Mouse (Mus musculus) brain, adult 2 months (tissue): ENCODE results near the gene Tnxb.
A peak's percentile ranks its signal among the peaks of the same experiment; 100 is the strongest.

Experiments
- DNase-seq: peaks from one replicate; pipeline ENCODE4 v3.0.0; 2011; ENCODE audit warnings: low read depth, low spot score

The Tnxb gene

GRCm38 (mm10) chr17:34643379-34643778, 27.0 kb upstream of the Tnxb start:
- no peak for DNase-seq

DNA sequence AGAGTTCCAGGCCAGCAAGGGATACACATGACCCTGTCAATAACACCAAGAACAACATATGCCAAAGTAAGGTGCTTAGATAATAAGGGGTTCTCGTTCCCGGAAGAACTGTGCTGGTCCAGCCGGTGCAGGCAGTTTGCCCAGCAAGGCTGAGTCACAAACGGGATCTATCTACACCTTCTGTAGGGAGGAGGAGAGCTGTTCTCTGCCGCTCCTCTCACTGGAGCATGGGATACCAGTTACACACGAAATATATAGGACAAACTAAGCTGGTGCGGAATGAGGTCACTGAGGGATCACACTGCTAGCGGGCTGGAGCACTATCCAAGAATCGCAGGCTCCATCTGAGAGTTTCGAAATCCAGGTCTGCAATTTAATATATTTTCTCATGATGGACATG, 26.4 kb upstream of the Tnxb start:
- peak; percentile 91 for DNase-seq

DNA sequence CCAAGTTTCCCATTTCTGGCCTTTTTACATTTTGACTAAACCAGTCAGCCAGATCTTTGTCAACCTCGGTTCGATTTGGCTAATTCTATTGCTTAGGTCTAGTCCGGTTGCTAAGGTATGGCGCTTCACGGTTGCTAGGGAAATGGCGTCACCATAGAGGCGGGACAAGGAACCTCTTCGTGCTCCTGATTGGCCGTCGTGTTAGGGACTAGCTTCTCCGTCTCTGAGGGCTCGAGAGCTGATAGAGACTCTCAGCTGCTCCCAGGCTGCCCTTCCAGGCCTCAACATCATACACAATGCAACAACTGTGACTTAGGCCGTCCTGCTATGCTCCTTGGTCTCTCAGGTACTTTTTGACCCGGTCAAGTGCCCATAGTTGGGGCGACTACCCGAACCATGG, 25.7 kb upstream of the Tnxb start, which contains the start of gene Fkbpl:
Gene Fkbpl, plus strand, starts transcription at position 157 of the 400 bp plus-strand sequence.
- peak; percentile 99 for DNase-seq

DNA sequence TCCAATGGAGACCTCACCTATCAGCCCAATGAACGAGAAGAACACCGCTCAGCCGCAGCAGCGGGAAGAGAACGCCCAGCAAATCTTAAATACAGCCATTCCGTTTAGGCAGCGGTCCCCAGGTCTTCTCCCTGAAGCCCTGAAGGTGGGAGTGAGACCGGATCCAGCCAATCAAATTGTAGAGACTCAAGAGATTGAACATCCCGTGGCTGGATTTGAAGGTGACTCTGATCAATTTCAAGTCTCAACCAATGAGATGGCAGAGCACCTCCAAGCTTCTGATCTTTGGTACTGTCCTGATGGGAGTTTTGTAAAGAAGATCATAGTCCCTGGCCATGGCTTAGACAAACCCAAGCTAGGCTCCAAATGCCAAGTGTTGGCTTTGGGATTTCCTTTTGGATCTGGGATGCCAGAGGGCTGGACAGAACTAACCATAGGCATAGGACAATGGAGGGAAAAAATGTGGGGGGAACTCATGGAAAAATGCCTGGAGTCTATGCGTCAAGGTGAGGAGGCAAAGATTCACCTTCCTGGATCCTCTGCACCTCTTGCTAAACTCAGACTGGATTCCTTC, 25.0 kb upstream of the Tnxb start:
- peak; percentile 37 for DNase-seq

GRCm38 (mm10) chr17:34645831-34646511, 24.4 kb upstream of the Tnxb start:
- no peak for DNase-seq

DNA sequence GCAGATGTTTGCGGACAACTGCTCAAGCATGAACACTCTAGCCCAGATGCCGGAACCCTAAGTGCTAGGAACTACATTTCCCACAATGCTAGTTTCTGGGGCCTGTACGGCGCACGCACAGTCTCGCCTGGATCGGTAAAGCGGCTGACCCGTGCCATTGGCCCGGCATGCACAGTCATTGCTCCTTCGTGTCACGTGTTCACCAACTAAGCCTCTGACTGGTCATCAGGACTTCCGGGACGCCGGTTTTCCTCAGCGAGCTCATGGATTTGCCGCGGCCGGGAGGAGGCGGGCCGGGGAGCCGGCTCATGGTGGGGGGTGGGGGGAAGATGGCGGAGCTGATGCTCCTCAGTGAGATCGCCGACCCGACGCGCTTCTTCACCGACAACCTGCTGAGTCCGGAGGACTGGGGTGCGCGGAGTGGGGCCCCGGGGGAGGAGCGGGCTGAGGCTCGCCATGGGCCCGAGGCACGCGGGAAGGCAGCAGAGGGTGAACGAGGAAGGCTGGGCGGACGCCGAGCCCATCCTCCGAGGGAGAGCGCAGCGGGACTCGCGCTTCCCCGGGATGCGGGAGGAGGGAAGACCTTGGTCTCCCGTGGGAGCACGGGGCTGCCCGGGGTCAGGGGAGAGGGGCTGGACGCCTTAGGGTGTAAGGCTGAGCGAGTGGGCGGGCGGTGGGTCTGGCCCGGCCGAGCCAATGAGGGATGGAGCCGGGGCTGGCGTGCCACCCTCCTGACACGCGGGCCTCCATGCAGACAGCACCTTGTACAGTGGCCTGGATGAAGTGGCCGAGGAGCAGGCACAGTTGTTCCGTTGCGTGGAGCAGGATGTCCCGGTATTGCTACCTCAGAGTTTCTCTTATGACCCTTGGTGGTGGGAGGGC, 23.2 kb upstream of the Tnxb start, which contains the start of gene Atf6b:
Gene Atf6b, plus strand, starts transcription at position 241 of the 882 bp plus-strand sequence.
- peak; percentile 100 for DNase-seq

GRCm38 (mm10) chr17:34648141-34648890, 22.0 kb upstream of the Tnxb start:
- DNase-seq: no peak

DNA sequence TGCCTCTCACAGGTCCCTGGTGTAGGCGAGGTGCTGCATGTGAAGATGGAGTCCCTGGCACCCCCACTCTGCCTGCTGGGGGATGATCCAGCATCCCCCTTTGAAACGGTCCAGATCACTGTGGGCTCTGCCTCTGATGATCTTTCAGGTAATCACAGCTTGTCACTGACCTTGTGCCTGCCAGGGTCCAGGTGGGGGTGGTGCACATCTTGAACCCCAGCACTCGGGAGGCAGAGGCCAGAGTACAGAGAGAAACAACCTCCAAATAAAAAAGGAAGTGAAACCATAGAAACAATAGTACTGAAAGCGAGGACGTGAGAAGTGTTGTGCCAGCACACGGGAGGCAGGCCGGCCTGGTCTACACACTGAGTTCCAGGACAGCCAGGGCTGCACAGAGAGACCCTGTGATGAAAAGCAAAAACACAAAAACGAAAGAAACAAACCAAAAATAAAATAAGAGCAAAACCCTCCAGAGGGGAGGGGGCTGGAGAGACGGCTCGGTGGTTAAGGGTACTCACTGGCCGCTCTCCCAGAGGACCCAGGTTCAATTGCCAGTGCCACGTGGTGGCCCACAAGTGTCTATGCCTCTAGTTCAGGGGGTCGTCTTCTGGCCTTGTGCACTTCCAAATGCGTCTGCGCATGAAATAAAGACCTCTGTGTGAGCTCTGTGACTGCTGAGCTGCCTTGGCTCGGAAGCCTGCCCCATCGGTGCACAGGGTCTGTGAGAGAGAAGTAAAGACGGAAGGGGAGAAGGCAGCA, 21.1 kb upstream of the Tnxb start:
- DNase-seq: no peak

- no peak for DNase-seq
These were observed 19.6 kb upstream of the Tnxb start for GRCm38 (mm10) chr17:34650781-34651180.

- DNase-seq: peak; percentile 54
These were observed 18.7 kb upstream of the Tnxb start for GRCm38 (mm10) chr17:34651507-34652221.

DNA sequence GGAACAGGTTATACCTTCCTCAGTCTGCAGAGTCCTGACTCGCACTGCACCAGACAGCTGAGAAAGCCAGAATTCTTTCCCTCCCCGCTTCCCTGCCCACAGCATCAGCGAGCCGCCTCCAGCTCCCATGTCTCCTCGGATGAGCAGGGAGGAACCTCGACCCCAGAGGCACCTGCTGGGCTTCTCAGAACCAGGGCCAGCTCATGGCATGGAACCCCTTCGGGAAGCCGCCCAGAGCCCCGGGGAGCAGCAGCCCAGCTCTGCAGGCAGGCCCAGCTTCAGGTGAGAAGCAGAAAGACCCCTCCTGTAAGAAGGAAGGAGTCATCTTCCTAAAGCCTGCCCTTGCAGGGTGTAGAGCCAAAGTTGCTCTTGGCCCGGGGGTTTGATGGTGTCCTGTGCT, 17.8 kb upstream of the Tnxb start:
- peak; percentile 22 for DNase-seq

DNA sequence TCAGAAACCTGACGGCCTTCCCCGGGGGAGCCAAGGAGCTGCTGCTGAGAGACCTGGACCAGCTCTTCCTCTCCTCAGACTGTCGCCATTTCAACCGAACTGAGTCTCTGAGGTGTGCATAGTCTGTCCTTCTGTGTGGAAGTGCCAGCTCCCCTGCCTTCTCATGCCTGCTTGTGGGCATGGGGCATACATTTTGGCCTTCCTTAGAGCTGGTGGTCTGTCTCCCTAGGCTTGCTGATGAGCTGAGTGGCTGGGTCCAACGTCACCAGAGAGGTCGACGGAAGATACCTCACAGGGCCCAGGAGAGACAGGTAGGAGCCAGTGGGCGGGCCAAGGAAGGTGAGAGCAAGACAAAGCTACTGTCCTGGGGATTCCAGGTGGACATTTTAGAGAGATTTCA, 17.4 kb upstream of the Tnxb start:
- no peak for DNase-seq

GRCm38 (mm10) chr17:34653746-34654285, 16.5 kb upstream of the Tnxb start:
- peak; percentile 74 for DNase-seq

DNA sequence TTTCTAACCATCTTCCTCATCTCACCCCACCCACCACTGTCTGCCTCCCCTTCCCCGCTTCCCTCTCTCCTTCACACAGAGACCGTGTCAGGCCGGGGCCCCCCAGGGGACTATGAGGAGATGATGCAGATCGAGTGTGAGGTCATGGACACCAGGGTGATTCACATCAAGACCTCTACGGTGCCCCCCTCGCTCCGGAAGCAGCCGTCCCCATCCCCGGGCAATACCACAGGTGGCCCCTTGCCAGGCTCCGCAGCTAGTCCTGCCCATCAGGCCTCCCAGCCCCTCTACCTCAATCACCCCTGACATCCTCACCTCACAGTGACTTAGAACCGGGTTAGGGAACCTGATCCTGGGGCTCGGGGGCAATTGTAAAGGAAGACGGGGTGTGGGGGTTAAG, 15.9 kb upstream of the Tnxb start:
- peak; percentile 2 for DNase-seq

- no peak for DNase-seq
These were observed 15.2 kb upstream of the Tnxb start for GRCm38 (mm10) chr17:34655160-34655559.

GRCm38 (mm10) chr17:34655581-34655991, 14.7 kb upstream of the Tnxb start:
- DNase-seq: peak; percentile 57

- no peak for DNase-seq
These were observed 13.7 kb upstream of the Tnxb start for GRCm38 (mm10) chr17:34656666-34657065.

DNA sequence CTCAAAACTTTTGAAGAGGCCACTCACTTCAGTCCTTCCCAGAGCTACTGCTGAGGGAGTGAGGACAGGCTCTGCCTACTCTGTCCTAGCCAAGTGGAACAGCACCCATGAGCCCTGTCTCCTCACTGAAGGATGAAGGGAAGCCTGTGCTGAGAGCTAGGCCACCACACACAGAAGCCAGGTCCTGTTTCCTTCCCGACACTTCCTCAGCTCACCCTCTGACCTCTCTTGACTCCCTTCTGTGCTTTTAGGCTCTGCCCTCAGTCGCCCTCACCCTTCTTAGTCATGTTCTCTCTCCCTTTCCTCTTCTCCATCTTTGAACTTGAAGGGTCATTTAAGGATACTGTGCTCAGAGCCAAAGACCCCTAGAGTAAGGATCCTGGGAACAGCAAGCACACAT, 13.1 kb upstream of the Tnxb start:
- no peak for DNase-seq

DNA sequence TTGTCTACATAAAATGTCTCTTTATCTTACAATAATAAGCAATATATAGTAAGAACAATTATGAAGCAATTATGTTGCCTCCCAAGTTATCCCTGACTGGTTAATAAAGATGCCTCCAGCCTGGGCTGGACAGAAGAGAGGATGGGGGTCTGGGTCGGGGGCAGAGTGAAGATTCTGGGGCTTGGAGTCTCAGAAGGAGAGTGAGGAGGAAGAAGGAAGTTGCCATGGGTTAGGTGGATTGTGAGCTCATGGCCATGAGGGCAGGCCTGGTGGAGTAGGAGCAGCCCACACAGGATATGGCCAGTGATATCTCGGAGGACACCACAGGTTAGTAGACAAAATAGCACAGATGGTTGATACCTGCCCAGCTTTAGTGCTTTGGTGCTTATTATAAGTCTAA, 12.2 kb upstream of the Tnxb start:
- DNase-seq: no peak

DNA sequence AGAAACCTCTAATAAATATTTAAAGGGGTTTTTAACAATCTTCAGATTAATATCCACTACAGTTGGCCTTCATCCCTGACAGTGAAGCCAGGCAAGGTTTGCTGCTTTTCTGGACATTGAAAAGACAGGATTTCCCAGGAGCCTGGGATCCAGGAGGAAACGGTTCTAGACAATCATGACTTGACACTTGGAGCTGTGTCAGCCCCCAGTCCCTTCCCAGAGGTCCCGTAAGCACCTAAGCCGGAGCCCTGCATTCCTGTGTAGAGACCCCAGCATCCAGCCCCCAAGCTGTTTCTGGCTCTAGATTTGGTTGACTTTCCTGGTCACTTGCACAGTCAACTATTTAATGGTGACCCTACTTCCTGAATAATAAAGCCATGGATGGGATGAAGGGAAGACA, 11.7 kb upstream of the Tnxb start:
- DNase-seq: no peak
